Mouse (Mus musculus) brain, embryonic 14.5 days (tissue): ENCODE data around the gene Hip1. TPM values are rescaled to one million over a fixed set of nuclear protein-coding genes. Genes with fewer than 3 reads are reported as not detected.
"Not testable (repeated sequence)": the region's sequence is repeated elsewhere in the genome, so short reads cannot be mapped to it uniquely, and the experiment has no call there.

Source experiments
- DNase-seq: peaks from one replicate; pipeline ENCODE4 v3.0.0-alpha.2; 2011; ENCODE audit warnings: low read depth
- CTCF ChIP-seq: fragments of 200-500 bp; IDR thresholded peaks from 2 replicates; pipeline ENCODE4 v1.5.1; 2012; ENCODE audit warnings: inconsistent platforms, mild to moderate bottlenecking, moderate library complexity, borderline replicate concordance; ENCODE audit not compliant: insufficient read depth, insufficient read length; ENCODE audit errors: extremely low read depth
- POLR2A ChIP-seq: fragments of 200-500 bp; IDR thresholded peaks from 2 replicates; pipeline ENCODE4 v1.6.1; 2012; ENCODE audit warnings: mild to moderate bottlenecking, inconsistent platforms, borderline replicate concordance; ENCODE audit not compliant: poor library complexity, insufficient read depth, insufficient read length, severe bottlenecking; ENCODE audit errors: extremely low read depth
- polyA plus RNA-seq: library from polyadenylated mRNA; depleted of rRNA; stranded (reverse); fragments of >200 nt; gene quantifications from 2 replicates; pipeline ENCODE4 v1.2.3, GENCODE M21; 2012

Hip1 gene
- polyA plus RNA-seq, 1 experiment = 58.5 TPM

GRCm38 (mm10) chr5:135488222-135488880 lies 56.6 kb downstream of the Hip1 start:
- DNase-seq = peak; percentile 43
- TF ChIP-seq CTCF = no peak
- no peak for TF ChIP-seq POLR2A

GRCm38 (mm10) chr5:135485289-135485688 lies 59.6 kb downstream of the Hip1 start:
- no peak for DNase-seq
- TF ChIP-seq CTCF (no peak), POLR2A (no peak)

GRCm38 (mm10) chr5:135483865-135484264 lies 61.1 kb downstream of the Hip1 start:
- not testable (repeated sequence) for DNase-seq

- no peak for DNase-seq
- TF ChIP-seq POLR2A (no peak), CTCF (no peak)
Observed at GRCm38 (mm10) chr5:135478877-135479600, 65.9 kb downstream of the Hip1 start.

GRCm38 (mm10) chr5:135476199-135476598 lies 68.7 kb downstream of the Hip1 start:
- no peak for DNase-seq
- TF ChIP-seq POLR2A = no peak
- TF ChIP-seq CTCF = no peak

- TF ChIP-seq CTCF (no peak), POLR2A (no peak)
- DNase-seq = no peak
Observed at GRCm38 (mm10) chr5:135472405-135472804, 72.5 kb downstream of the Hip1 start.

- no peak for TF ChIP-seq POLR2A
- TF ChIP-seq CTCF = no peak
Observed at GRCm38 (mm10) chr5:135471747-135472146, 73.2 kb downstream of the Hip1 start.

GRCm38 (mm10) chr5:135468280-135468679 lies 76.6 kb downstream of the Hip1 start:
- no peak for TF ChIP-seq CTCF
- TF ChIP-seq POLR2A = no peak
- DNase-seq = no peak

More at GRCm38 (mm10) chr5:135471747-135472146, 73.2 kb downstream of the Hip1 start:
- DNase-seq = no peak

- peak; percentile 55 for DNase-seq
- TF ChIP-seq POLR2A (no peak), CTCF (no peak)
Observed at GRCm38 (mm10) chr5:135465833-135466291, 79.1 kb downstream of the Hip1 start.

GRCm38 (mm10) chr5:135463380-135463779 lies 81.5 kb downstream of the Hip1 start:
- TF ChIP-seq POLR2A (no peak), CTCF (no peak)
- no peak for DNase-seq

- DNase-seq = no peak
- TF ChIP-seq POLR2A = no peak
- no peak for TF ChIP-seq CTCF
Observed at GRCm38 (mm10) chr5:135460833-135461173, 84.1 kb downstream of the Hip1 start.
